7 mouse cellular contexts compared by ENCODE assay signal in genomic region chr7:73648010-73648409, GRCm38 (mm10).
A peak's percentile ranks its signal among the peaks of the same experiment; 100 is the strongest.
DNase-seq lines count a peak whose midpoint lies in the region; ATAC-seq and TF ChIP-seq lines count a peak whose summit lies in the region.

No protein-coding gene starts in this region.

- TF ChIP-seq CTCF in Patski (IDR thresholded peaks at IDR 0.05), result peak; percentile 89
- TF ChIP-seq CTCF in layer of hippocampus, adult 2 months (conservative IDR thresholded peaks at IDR 0.05), result peak; percentile 92

- POLR2A ChIA-PET in Patski (lab: Charles Lee), result no interaction called here

- CTCF ChIA-PET in Patski (lab: Charles Lee), result interaction anchor here (0.5 to 1.7 kb wide), 3 partner anchors 11 to 235 kb away, joined by 3 to 5 read pairs (median 5); no protein-coding TSS in a partner anchor

- no peak overlapping the region for H3K4me3 ChIP-seq in layer of hippocampus, adult 2 months

- DNase-seq in Patski (ENCODE audit: low read depth, low spot score), result no peak
- peak; percentile 88 to 92 for DNase-seq in cerebellum, postnatal 14 days
- DNase-seq in gastrocnemius, postnatal 25 days, result peak; percentile 53
- peak; percentile 72 to 82 for DNase-seq in layer of hippocampus, adult 2 months (ENCODE audit: low spot score in 2 of 2)
- DNase-seq in lung, postnatal 25 days (ENCODE audit: low spot score), result peak; percentile 87
- peak; percentile 63 for DNase-seq in spleen, adult 12 weeks (ENCODE audit: low spot score)

- ATAC-seq in CD4-positive, CD25-positive, alpha-beta regulatory T cell, adult 4 months, result peak; percentile 79
- no peak for ATAC-seq in Patski

- in situ Hi-C loops in Patski (cut with MboI; ENCODE audit: low pct_unique_long_range_greater_than_20kb), result loop anchor here (25.0 kb wide), 2 partner anchors 411 to 511 kb away; no protein-coding TSS in a partner anchor

- H3K27me3 ChIP-seq in Patski, result no peaks in the 10 kb centered on the region

- H3K27ac ChIP-seq in layer of hippocampus, adult 2 months, result peak overlapping the region; percentile 79
